Mouse (Mus musculus) megakaryocyte, adult 5-6 weeks (primary cell): ENCODE data around the gene Fbxl14. TPM values are rescaled to one million over a fixed set of nuclear protein-coding genes. Genes with fewer than 3 reads are reported as not detected.

Experiments used
- ATAC-seq: 2 replicates; pipeline ENCODE4 v1.8.0; 2016; ENCODE audit warnings: mild to moderate bottlenecking, inconsistent platforms; ENCODE audit not compliant: poor library complexity, severe bottlenecking
- total RNA-seq, 2 experiments: library from RNA; stranded (forward) in 1 of 2; stranded (reverse) in 1 of 2; fragments of 153-499, 151-499 nt in 1 of 2; fragments of 221-1000, 200-1000 nt in 1 of 2; gene quantifications; 2 replicates each; pipeline versions ENCODE4 v1.2.3 to v1.2.4; 2015 to 2017

The Fbxl14 gene
- total RNA-seq, 2 experiments from 2014 or later: 38.4 to 40.1 TPM

DNA sequence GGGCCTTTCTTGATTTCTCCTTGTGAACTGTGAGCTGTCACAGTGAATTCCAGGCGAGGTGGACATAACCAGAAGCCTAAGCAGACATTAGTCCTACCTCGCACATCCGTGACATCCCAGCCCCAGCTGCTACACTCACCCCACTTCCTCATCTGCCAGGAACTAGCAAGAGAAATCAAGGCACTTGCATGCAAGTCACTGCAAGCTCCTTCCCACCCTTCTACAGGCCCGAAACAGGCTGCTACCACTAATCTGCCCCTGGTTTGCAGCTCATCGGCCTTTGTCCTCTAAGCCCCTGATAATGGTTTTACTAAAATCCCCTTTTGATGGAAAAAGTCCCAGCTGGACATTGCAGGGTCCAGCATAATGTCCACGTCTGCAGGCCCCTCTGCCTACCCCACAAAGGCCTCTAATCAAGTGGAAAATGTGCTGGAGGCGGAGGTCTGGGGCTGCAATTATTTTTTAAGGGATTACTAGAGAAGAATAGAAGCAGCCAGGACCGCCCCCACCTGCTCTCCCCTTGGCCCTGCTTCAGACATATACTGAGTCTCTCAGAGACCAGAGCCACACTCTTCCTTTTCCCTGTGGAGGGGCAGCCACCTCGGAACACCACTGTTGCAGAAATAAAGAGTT lies 12.6 kb downstream of the Fbxl14 start:
- no peak for ATAC-seq

DNA sequence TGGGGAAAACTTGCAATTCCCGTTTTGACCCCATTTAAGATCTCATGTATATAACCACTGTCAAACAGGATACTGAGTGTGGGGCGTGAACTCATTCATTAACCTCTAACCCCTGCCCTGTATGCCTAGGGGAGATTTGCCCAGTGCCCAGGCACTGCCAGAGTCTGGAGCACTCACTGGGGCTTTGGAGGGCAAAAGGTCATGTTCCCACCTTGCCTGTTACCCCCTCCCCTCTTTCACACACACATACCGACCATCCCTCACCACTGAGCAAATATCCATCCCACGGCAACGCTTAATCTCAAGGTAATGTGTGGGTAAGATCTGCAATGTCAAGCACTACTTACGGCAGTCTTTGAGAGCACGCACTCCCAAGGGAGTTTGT lies 13.2 kb downstream of the Fbxl14 start:
- no peak for ATAC-seq

DNA sequence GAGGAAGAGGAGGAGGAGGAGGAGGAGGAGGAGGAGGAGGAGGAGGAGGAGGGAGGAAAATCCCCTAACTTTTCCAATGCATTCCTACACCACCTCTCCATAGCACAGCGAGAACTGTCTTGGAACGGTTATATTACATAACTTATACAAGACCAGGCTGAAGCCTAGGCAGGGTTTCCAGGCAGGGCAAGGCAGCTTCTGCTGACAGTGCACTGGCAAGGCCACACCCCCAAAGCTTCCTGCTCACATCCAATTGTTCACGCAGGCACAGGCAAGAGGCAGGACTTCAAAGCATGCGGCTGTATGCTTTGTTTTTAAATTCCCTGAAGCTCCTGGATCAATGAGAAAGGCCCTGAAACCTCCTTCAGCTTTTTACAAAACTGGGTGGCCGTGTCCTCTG lies 19.8 kb downstream of the Fbxl14 start:
- ATAC-seq: peak; percentile 51

DNA sequence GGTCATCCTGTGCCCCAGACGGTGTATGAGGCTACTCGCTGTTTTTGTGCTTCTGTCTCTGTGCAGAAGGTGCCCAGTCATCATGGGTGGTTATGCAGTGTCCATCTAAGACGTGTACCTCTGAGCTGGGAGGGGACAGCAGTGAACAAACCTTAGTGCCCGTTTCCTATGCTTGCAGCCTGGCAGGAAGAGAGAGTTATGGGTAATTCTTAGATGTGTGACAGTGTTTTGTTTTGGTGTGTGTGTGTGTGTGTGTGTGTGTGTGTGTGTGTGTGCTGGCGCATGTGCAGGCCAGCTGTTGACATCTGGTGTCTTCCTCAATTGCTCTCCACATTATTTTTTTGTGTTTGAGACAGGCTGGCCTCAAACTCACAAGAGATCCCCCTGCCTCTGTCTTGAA lies 20.6 kb downstream of the Fbxl14 start:
- peak; percentile 14; the same call in 1 of the 2 replicates for ATAC-seq

DNA sequence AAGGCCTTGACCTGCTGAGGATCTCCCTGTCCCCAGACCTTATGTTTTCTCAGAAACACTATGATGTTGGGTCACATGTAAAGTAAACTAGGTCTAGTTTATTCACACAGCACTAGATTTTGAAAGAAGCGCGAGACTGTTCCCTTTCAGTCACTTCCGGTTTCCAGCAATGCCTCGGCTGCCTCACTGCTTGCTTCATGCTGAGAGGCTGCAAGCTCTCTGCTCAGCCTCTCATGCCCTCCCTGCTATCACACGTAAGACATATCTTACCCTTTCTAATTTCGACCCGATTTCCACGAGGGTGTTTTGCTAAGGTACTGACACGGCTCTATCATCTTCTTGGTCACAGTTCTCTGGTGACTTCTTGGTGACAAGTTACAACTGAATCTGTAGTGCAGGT lies 22.6 kb downstream of the Fbxl14 start:
- ATAC-seq: peak; percentile 90

DNA sequence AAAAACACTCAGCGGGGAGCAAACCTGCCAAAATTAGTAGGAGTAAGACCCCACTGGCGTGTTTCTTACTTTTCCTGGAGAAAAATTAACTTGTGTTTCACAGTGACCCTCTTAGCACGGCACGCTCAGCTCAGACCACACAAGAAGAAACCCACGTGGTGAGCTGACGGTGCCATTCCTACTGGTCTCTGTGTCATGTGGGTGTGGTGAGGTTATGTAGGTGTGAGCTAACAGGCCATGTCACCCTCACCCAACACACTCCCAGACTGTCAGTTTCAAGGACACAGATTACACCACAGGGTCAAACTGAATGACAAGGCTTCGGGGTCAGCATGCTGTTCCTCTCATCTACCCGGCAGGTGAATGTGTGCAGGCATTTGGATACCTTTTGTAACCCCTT lies 25.3 kb downstream of the Fbxl14 start:
- no peak for ATAC-seq

DNA sequence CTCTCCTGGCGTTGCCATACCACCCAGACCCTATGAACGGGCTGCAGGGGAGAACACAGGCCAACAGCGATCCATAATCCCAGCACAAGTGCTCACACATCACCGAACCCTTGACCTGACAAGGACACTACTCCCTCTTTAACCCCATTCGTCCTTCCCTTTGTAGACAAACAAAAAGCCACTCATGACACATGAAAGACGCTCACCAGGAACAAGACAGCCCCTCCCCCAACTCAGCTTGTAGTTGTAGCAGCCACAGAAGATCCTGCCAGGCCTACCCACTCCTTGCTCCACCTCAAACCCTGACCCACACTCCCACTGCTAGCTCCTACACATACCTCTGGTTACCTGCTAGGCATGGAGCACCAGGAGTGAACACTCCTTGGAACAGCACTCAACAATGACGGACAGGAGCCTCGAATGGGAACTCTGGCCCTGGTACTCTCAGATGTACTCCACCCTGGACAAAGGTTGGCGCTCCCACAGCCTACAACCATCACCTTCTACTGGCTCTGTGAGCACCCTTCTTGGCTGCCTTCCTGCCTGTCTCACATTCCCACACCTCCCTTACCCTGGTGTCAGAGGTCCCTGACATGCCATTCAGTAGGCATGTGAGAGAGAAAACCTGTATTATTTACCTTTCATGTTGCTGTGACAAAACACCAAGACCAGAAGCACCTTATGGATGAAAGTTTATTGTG lies 26.2 kb downstream of the Fbxl14 start:
- no peak for ATAC-seq

DNA sequence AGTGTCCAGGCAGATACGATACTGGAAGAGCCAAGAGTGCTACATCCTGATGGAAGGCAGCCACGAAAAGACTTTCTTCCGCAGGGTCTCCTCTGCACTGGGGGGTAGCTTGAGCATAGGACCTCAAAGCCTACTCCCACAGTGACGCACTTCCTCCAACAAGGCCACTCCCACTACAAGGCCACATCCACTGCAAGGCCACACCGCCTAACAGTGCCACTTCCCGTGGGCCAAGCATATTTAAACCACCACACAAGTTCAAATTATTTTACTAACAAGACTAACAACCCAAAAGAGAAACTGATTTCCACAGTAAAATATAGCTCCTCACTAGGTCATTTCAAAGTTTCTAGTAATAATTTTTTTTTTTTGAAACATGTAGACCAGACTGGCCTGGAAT lies 28.8 kb downstream of the Fbxl14 start:
- no peak for ATAC-seq

DNA sequence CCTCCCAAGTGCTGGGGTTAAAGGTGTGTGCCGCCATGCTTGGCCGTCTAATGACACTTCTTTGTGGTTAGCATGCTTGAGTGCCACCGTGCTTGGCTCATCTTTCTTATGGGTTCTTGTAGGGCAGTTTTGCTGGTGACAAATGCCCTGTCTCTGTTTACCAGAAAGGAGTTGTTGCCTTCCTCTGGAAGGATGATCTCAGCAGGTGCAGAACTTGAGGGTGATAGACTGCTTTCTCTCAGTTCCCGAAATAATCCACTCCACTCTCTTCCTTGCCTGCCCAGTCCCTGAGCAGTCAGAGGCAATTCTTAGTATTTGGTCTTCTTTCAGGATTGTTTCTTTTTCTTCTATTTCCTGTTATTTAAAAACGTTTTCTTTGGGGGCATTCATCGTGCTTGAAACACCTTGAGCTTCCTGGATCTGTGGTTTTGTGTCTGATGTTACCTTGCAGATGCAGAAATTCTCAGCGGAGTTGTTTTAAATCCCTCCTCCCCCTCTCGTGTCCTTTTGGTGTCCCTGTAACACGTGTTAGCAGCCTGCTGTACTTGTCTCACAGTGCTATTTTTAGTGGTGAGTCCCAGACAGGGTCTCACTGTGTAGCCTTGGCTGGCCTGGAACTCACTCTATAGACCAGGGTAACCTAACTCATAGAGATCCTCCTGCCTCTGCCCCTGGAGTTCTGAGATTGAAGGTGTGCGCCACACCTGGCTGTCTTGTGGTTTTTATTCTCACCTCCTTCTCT lies 29.3 kb downstream of the Fbxl14 start:
- no peak for ATAC-seq

DNA sequence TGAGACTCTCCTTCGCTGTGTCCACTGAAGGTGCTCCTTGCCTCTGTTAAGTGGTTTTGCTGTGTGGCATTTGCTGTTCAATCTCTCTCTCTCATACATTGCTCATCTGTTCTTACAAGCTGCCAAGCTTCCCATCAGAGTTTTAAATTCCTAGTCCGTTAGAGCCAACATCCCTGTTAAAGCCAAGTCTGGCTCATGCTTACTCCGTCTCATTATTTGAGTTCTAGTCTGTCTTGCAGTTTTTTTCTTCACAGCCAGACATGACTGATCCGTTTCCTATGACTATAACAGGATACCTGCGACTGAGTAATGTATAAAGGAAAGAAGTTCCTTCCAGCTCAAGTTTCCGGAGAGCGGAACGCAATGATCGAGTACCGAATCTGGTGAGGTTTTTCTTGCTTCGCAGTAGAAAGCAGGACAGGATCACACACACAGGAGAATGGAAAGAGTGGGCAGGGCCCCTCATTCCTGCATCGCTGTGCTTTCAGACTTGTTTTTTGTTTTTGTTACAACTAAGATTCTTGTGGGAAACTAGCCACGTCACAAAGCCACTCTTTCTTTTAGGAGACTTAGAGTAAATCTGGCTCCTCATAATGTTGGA lies 30.1 kb downstream of the Fbxl14 start:
- ATAC-seq: no peak

DNA sequence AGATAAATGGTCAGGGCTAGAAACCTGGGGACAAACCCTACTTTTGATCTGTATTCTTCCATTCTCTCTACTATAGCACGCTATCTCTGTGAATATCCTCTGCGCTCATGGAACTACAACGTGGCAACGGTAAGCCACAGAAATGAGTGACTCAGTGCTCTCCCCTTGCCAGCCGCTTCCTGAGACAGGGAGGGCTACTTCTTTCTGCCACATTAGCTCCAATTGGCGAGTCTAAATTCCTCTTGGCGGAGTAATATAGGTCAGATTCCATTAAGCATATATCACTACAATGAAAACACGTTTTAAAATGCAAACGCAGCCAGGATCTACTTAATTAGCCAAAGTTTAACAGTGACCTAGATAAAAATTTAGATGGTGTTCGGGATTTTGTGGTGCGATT lies 33.2 kb downstream of the Fbxl14 start:
- no peak for ATAC-seq

DNA sequence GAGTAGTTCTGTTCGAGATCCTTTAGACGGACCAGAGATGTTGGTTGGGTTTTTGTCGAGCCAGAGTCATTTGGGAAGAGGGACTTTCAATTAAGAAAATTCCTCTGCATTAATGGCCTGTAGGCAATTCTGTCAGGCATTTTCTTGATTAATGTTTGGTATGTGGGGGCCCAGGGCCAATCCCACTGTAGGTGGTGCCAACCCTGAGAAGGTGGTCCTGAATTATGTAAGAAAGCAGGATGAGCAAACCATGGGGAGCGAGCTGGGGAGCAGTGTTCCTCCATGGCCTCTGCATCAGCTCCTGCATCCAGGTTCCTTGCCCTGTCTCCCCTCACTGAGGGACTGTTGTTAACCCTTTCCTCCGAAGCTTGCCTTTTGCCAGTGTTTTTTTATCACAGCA lies 34.0 kb downstream of the Fbxl14 start:
- ATAC-seq: no peak

DNA sequence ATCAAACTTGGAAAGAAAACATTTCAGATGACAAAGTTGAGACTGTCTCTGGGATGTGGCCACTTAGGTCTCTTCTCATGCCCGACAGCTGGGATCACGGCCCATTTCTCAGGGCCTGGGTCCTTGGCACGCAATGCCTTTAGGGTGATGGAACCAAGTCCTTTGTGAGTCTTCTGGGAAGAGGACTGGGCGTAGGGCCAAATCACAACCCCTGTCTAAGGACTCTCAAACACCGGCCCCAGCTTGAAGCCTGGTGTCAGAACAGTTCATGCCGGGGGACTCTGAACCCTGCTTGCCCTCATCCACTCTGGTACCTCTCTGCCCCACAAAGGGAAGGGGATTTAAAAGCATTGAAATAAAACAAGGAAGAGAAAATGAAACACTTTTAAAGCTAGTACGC lies 34.6 kb downstream of the Fbxl14 start:
- no peak for ATAC-seq

DNA sequence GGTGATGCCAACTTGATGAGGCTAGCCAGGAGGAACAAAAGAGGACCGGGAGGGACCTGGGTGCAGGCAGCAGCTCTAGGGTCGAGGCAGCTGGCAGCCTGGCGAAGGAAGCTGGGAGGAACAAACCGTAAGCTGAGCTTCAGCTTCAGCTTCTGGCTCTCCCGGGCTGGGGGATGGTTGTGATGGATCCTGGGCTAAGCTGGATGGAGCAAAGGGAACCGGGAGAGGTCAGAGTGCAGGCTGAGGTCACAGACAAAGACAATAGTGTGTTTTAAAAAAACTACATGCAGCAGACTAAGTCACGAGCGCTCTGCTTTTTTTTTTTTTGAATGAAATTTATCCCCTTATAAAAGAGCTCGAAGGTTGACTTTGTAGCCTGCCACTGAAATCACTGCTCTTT lies 41.3 kb downstream of the Fbxl14 start:
- ATAC-seq: no peak

DNA sequence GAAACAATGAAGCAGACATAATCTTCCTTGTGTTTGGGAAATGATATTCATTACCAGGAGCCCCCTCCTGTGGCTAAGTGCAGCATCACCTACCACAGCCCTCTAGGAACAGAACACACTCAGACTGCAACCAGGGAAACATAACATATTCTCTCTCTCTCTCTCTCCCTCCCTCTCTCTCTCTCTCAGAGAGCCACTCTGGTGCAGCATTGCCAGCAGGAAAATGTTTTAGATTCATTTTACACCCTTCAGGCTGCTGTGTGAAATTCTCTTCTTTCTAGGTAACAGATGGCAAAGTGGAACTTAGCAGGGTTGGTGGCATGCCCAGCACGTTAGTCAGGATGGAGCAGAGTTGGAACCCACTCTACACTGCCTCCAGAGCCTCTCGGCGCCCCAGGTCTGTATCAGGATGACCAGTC lies 42.0 kb downstream of the Fbxl14 start:
- ATAC-seq: no peak

DNA sequence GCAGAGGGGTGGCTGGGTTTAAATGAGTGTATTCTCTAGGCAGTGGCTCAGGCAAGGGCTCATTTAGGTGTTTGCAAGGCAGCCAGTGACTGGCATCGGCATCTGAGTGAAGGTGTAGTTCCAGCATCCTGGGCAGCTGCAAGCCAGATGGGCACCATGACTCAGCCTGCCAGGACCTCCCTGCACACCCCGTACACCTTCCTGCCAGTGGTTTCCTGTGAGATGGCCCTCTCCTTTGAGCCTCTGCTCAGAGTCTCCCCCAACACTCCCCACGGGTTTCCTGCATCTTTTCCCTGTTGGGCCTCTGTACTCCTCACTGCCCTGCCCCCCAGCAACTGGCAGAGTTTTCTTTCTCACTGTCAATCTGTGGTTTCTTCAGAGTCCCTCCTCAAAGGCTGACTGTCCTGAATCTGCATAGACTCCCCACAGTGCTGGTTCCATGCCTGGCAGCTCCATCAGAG lies 42.5 kb downstream of the Fbxl14 start:
- ATAC-seq: peak; percentile 62

DNA sequence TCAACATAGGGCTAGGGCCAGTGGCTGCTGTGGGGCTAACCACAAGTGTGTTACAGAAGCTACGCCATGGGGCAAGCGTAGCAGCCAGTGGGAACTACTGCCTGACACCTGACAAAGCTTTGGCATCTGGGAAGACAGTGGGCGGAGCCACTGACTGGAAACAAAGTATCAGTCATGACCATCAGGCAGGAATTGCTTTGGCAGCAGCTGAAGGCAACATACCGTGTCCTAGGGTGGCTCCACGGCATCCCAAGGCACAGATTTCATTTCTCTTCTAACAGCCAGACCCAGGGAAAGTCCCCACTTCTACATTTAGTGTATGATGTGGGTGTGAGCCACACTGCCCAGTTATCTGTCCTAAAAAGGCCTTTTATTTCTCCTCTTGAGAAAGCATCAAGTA lies 47.0 kb downstream of the Fbxl14 start:
- ATAC-seq: no peak

DNA sequence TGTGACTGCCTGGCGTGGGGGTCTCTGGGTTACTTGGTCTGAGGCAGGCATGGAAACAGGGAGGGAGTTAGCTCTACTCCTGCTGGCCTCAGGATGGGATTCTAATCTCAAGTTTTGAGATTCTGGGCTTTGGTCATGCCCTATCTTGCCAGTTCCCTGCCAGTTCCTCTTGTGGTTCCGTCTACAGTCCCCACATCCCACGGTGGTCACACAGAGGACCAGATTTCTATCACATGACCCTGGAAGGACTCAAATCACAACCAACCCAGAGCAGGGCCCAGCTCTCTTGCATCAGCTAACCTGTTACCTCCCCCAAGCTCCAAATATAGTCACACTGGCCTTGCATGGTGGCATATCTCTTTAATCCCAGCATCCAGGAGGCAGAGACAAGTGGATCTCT lies 50.2 kb downstream of the Fbxl14 start:
- no peak for ATAC-seq
